Mouse (Mus musculus) lung, postnatal 0 days (tissue): ENCODE results near the gene Tmed3. TPM values are rescaled to one million over a fixed set of nuclear protein-coding genes. Genes with fewer than 3 reads are reported as not detected.

Experiments used
- ATAC-seq: fragments of 200-750 bp; cut with Nextera tagmentation; 2 replicates; pipeline ENCODE4 v1.8.0; 2017; ENCODE audit warnings: moderate library complexity
- DNase-seq: peaks from one replicate; pipeline ENCODE4 v3.0.0-alpha.2; 2016; ENCODE audit warnings: low spot score
- H3K27ac ChIP-seq: fragments of 300-500 bp; sonication (generic); 2 replicates; pipeline ENCODE4 v1.5.1; 2014; ENCODE audit warnings: antibody characterized with exemption, mild to moderate bottlenecking, low read length, mixed read lengths
- H3K27me3 ChIP-seq: fragments of 300-500 bp; sonication (generic); replicated peaks from 2 replicates; pipeline ENCODE4 v1.6.1; 2014; ENCODE audit warnings: low read length, mixed read lengths; ENCODE audit not compliant: insufficient read depth
- H3K36me3 ChIP-seq: fragments of 300-500 bp; sonication (generic); 2 replicates; pipeline ENCODE4 v1.6.1; 2014; ENCODE audit warnings: low read length, mixed read lengths; ENCODE audit not compliant: insufficient read depth
- H3K4me1 ChIP-seq: fragments of 300-500 bp; sonication (generic); 2 replicates; pipeline ENCODE4 v1.6.1; 2014; ENCODE audit warnings: antibody characterized with exemption, low read depth, low read length, mixed read lengths; ENCODE audit not compliant: insufficient read depth
- H3K4me2 ChIP-seq: fragments of 300-500 bp; sonication (generic); replicated peaks from 2 replicates; pipeline ENCODE4 v1.6.1; 2014; ENCODE audit warnings: low read depth, mild to moderate bottlenecking, low read length, moderate library complexity, mixed read lengths
- H3K4me3 ChIP-seq: fragments of 300-500 bp; sonication (generic); 2 replicates; pipeline ENCODE4 v1.5.1; 2014; ENCODE audit warnings: low read depth, low read length
- H3K9ac ChIP-seq: fragments of 300-500 bp; sonication (generic); replicated peaks from 2 replicates; pipeline ENCODE4 v1.6.1; 2014; ENCODE audit warnings: low read depth, mild to moderate bottlenecking
- H3K9me3 ChIP-seq: fragments of 300-500 bp; sonication (generic); 2 replicates; pipeline ENCODE4 v1.6.1; 2016; ENCODE audit warnings: low read length, mixed read lengths
- CTCF ChIP-seq: IDR thresholded peaks from 2 replicates; pipeline ENCODE4 v1.5.1; 2016; ENCODE audit warnings: antibody characterized with exemption, mild to moderate bottlenecking
- EP300 ChIP-seq: IDR thresholded peaks from 2 replicates; pipeline ENCODE4 v1.6.1; 2016; ENCODE audit warnings: antibody characterized with exemption, mild to moderate bottlenecking, control low read depth
- WGBS: fragments of 180-500 bp; shearing (Covaris S2); extraction: QIAGEN DNeasy Blood & Tissue Kit; methylation state at CpG from one replicate; pipeline ENCODE4 v1.1.7; 2014; 5-methylcytosine and 5-hydroxymethylcytosine counted together
- polyA plus RNA-seq: library from polyadenylated mRNA; unstranded; fragments of >200 nt; fragmentation: Nextera tagmentation; extraction: Ambion mirVana; gene quantifications from 2 replicates; pipeline ENCODE4 v1.2.1, GENCODE M21; 2015

Gene Tmed3
- polyA plus RNA-seq, 1 experiment from 2014 or later, result 107 TPM

GRCm38 (mm10) chr9:89650913-89651312 lies 54.0 kb downstream of the Tmed3 start:
- no peak for DNase-seq
- no peaks in the 10 kb centered on the region for H3K4me1 ChIP-seq
- H3K9ac ChIP-seq, result no peak overlapping the region
- no peaks in the 10 kb centered on the region for H3K36me3 ChIP-seq
- no peak overlapping the region for H3K4me3 ChIP-seq
- WGBS, result 71% methylated on average over 6 of the region's 6 CpGs
- no peak overlapping the region for H3K4me2 ChIP-seq
- ATAC-seq, result no peak
- H3K9me3 ChIP-seq, result no peaks in the 10 kb centered on the region
- H3K27me3 ChIP-seq, result no peaks in the 10 kb centered on the region
- H3K27ac ChIP-seq, result no peak overlapping the region
- TF ChIP-seq CTCF, result no peak
- TF ChIP-seq EP300, result no peak

Other genes starting within 250 kb of the Tmed3 start
- not detected in 2 replicates for gene Minar1, start 81.9 kb downstream of the Tmed3 start, polyA plus RNA-seq
- gene Ankrd34c, start 33.4 kb upstream of the Tmed3 start, polyA plus RNA-seq, result not detected in 2 replicates
- 0.88 and 1.1 TPM in 2 replicates for gene Rasgrf1, start 204.8 kb upstream of the Tmed3 start, polyA plus RNA-seq